Mouse (Mus musculus): ENCODE measurements around the gene Wdtc1.

- no peak for TF ChIP-seq USF1 (IDR thresholded peaks at IDR 0.05; ENCODE audit: low read depth, low read length)
- no peak for TF ChIP-seq POLR2A (IDR thresholded peaks at IDR 0.05; ENCODE audit: low read depth, low read length)
- no peak for TF ChIP-seq SMC3 (IDR thresholded peaks at IDR 0.05; ENCODE audit: low read depth, low read length)
- no peak for TF ChIP-seq ZC3H11A (IDR thresholded peaks at IDR 0.05; ENCODE audit: low read depth, low read length)
- no peak for TF ChIP-seq CTCF (conservative IDR thresholded peaks at IDR 0.05 in 1 of 2, IDR thresholded peaks at IDR 0.05 in 1 of 2; ENCODE audit: low read depth in 2 of 2, low read length in 2 of 2)
- TF ChIP-seq ZNF384 (IDR thresholded peaks at IDR 0.05; ENCODE audit: low read depth, low read length), result no peak
- no peak for TF ChIP-seq RCOR1 (conservative IDR thresholded peaks at IDR 0.05; ENCODE audit: low read depth, low read length)
- TF ChIP-seq RAD21 (IDR thresholded peaks at IDR 0.05; ENCODE audit: low read depth, low read length), result no peak
These were observed 35.7 kb upstream of the Wdtc1 start for GRCm38 (mm10) chr4:133388781-133389552.
